ENCODE assay signal across 21 mouse cellular contexts in the genomic region with DNA sequence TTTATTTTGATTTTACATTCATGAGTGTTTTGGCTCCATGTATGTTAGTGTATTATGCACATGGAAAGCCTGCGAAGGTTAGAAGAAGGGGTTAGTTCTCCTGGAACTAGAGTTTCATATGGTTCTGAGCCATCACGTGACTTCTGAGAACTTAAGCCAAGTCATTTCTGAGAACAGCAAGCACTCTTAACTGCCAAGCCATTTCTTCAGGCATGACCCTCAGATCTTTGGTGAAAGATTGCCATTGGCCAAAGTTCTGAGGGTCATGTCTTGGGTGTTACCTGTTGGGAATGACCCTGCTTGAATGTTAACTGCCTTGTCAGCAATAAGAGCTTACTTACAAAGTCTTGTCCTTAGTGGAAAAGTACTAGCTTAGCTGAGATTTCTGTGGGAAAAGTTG. TPM values are rescaled to one million over a fixed set of nuclear protein-coding genes. Genes with fewer than 3 reads are reported as not detected.
"Had no signal": no experiment of that assay in that cellular context is flagged by ENCODE, and none has a peak within 500 bp of the region (broad histone marks: within the 10 kb centered on the region; RNA-seq: fewer than 3 reads in every experiment).

No protein-coding gene starts in this region.

- H3K4me1 ChIP-seq: liver, embryonic 13.5 days; midbrain, embryonic 12.5 days; midbrain, embryonic 15.5 days; neural tube, embryonic 13.5 days had no signal

- H3K27ac ChIP-seq: left cerebral cortex, adult 2 months; liver, embryonic 13.5 days; midbrain, embryonic 12.5 days; midbrain, embryonic 15.5 days; neural tube, embryonic 13.5 days had no signal

- H3K4me2 ChIP-seq: liver, embryonic 13.5 days; midbrain, embryonic 12.5 days; midbrain, embryonic 15.5 days; neural tube, embryonic 13.5 days had no signal

- DNase-seq: kidney, postnatal 25 days; layer of hippocampus, postnatal 36 days; liver, embryonic 13.5 days; lung, adult 2 months; lung, postnatal 14 days; lung, postnatal 4 days; retina, postnatal 1 day; right cerebral cortex, postnatal 25 days; thymus, adult 2 months; thymus, postnatal 14 days; thymus, postnatal 4 days had no signal

- H3K27me3 ChIP-seq: liver, embryonic 13.5 days; midbrain, embryonic 12.5 days; midbrain, embryonic 15.5 days; neural tube, embryonic 13.5 days had no signal

- H3K4me3 ChIP-seq: left cerebral cortex, adult 2 months; liver, embryonic 13.5 days; midbrain, embryonic 12.5 days; midbrain, embryonic 15.5 days; neural tube, embryonic 13.5 days had no signal

- H3K36me3 ChIP-seq: liver, embryonic 13.5 days; midbrain, embryonic 12.5 days; midbrain, embryonic 15.5 days; neural tube, embryonic 13.5 days had no signal

RNA-seq across cellular contexts. Expression of a gene that starts 6.5 kb away (rescaled TPM):
- polyA plus RNA-seq: intestine, embryonic 14.5 days; intestine, postnatal 0 days; limb, embryonic 11.5 days; limb, embryonic 14.5 days; lung, adult 2 months; lung, embryonic 16.5 days; midbrain, embryonic 12.5 days; midbrain, embryonic 15.5 days; neural tube, embryonic 13.5 days had no signal

RNA-seq across cellular contexts. Expression of a gene that starts 52.2 kb away (rescaled TPM):
- polyA plus RNA-seq: intestine, embryonic 14.5 days; intestine, postnatal 0 days; limb, embryonic 11.5 days; limb, embryonic 14.5 days; lung, embryonic 16.5 days; midbrain, embryonic 12.5 days; midbrain, embryonic 15.5 days; neural tube, embryonic 13.5 days; stomach, embryonic 16.5 days had no signal
